Mouse (Mus musculus) embryonic facial prominence, embryonic 14.5 days (tissue): ENCODE measurements at regions not wholly inside any gene's neighbourhood (a gene's known extent, or its start where the extent isn't known, plus 50 kb on each side); places are given as distances from the start of the nearest gene placed in this dataset.

Source experiments
- ATAC-seq: fragments of 200-750 bp; cut with Nextera tagmentation; 2 replicates; pipeline ENCODE4 v1.8.0; 2017; ENCODE audit warnings: low read depth, moderate number of reproducible peaks, moderate TSS enrichment
- DNase-seq: peaks from one replicate; pipeline ENCODE4 v3.0.0-alpha.2; 2015; ENCODE audit warnings: low spot score
- H3K27ac ChIP-seq: fragments of 300-500 bp; sonication (generic); replicated peaks from 2 replicates; pipeline ENCODE4 v1.5.1; 2014; ENCODE audit warnings: low read depth, mild to moderate bottlenecking, low read length, moderate library complexity
- H3K27me3 ChIP-seq: fragments of 300-500 bp; sonication (generic); replicated peaks from 2 replicates; pipeline ENCODE4 v1.6.1; 2014; ENCODE audit warnings: low read length; ENCODE audit not compliant: control insufficient read depth, insufficient read depth
- H3K36me3 ChIP-seq: fragments of 300-500 bp; sonication (generic); 2 replicates; pipeline ENCODE4 v1.6.1; 2014; ENCODE audit warnings: low read length, mixed read lengths; ENCODE audit not compliant: control insufficient read depth, insufficient read depth
- H3K4me1 ChIP-seq: fragments of 300-500 bp; sonication (generic); 2 replicates; pipeline ENCODE4 v1.6.1; 2014; ENCODE audit warnings: antibody characterized with exemption, low read length; ENCODE audit not compliant: control insufficient read depth, insufficient read depth
- H3K4me2 ChIP-seq: fragments of 300-500 bp; sonication (generic); 2 replicates; pipeline ENCODE4 v1.6.1; 2014; ENCODE audit warnings: low read depth, mild to moderate bottlenecking, low read length, moderate library complexity, mixed read lengths
- H3K4me3 ChIP-seq: fragments of 300-500 bp; sonication (generic); 2 replicates; pipeline ENCODE4 v1.5.1; 2014; ENCODE audit warnings: low read depth, mild to moderate bottlenecking, low read length
- H3K9ac ChIP-seq: fragments of 300-500 bp; sonication (generic); 2 replicates; pipeline ENCODE4 v1.6.1; 2014; ENCODE audit warnings: low read depth, mild to moderate bottlenecking, low read length, moderate library complexity, mixed read lengths
- H3K9me3 ChIP-seq: fragments of 300-500 bp; sonication (generic); 2 replicates; pipeline ENCODE4 v1.6.1; 2016; ENCODE audit warnings: low read length; ENCODE audit not compliant: control insufficient read depth
- WGBS: fragments of 180-500 bp; shearing (Covaris S2); extraction: QIAGEN DNeasy Blood & Tissue Kit; methylation state at CpG from one replicate; pipeline ENCODE4 v1.1.7; 2014; 5-methylcytosine and 5-hydroxymethylcytosine counted together

GRCm38 (mm10) chr6:5663433-5664175, 61.8 kb upstream of the Dync1i1 start:
- DNase-seq (no peak), ATAC-seq (no peak)
- H3K4me1 ChIP-seq: no peaks in the 10 kb centered on the region
- H3K9me3 ChIP-seq: no peaks in the 10 kb centered on the region
- H3K4me2 ChIP-seq: no peak overlapping the region
- 81% methylated on average over 11 of the region's 11 CpGs for WGBS
- H3K27ac ChIP-seq: no peak overlapping the region
- H3K4me3 ChIP-seq: no peak overlapping the region
- H3K9ac ChIP-seq: no peak overlapping the region
- no peaks in the 10 kb centered on the region for H3K27me3 ChIP-seq
- no peaks in the 10 kb centered on the region for H3K36me3 ChIP-seq

GRCm38 (mm10) chr6:5645150-5645732, 80.2 kb upstream of the Dync1i1 start:
- no peaks in the 10 kb centered on the region for H3K27me3 ChIP-seq
- H3K4me1 ChIP-seq: no peaks in the 10 kb centered on the region
- WGBS: 20% methylated on average over 9 of the region's 9 CpGs
- DNase-seq: peak; percentile 86
- no peak overlapping the region for H3K4me2 ChIP-seq
- no peak overlapping the region for H3K4me3 ChIP-seq
- ATAC-seq: no peak
- H3K36me3 ChIP-seq: no peaks in the 10 kb centered on the region
- no peak overlapping the region for H3K27ac ChIP-seq
- H3K9me3 ChIP-seq: no peaks in the 10 kb centered on the region
- H3K9ac ChIP-seq: no peak overlapping the region

- no peak for DNase-seq
- Histone ChIP-seq H3K4me3 (no peak overlapping the region), H3K4me1 (no peaks in the 10 kb centered on the region), H3K36me3 (no peaks in the 10 kb centered on the region), H3K9ac (no peak overlapping the region), H3K27me3 (no peaks in the 10 kb centered on the region), H3K27ac (no peak overlapping the region), H3K4me2 (no peak overlapping the region), H3K9me3 (no peaks in the 10 kb centered on the region)
- WGBS: 85% methylated on average over 9 of the region's 9 CpGs
- no peak for ATAC-seq
These were observed 91.2 kb upstream of the Dync1i1 start for GRCm38 (mm10) chr6:5634222-5634621.

- H3K9ac ChIP-seq: no peak overlapping the region
- ATAC-seq (no peak), DNase-seq (peak; percentile 63)
- H3K4me1 ChIP-seq: no peaks in the 10 kb centered on the region
- H3K36me3 ChIP-seq: no peaks in the 10 kb centered on the region
- H3K27me3 ChIP-seq: no peaks in the 10 kb centered on the region
- no peak overlapping the region for H3K4me3 ChIP-seq
- H3K4me2 ChIP-seq: no peak overlapping the region
- H3K27ac ChIP-seq: no peak overlapping the region
- no peaks in the 10 kb centered on the region for H3K9me3 ChIP-seq
- WGBS: 22% methylated on average over 10 of the region's 10 CpGs
These were observed 92.3 kb upstream of the Dync1i1 start for GRCm38 (mm10) chr6:5633036-5633708.

GRCm38 (mm10) chr6:5624085-5624484, 101.4 kb upstream of the Dync1i1 start:
- H3K9ac ChIP-seq: no peak overlapping the region
- H3K4me1 ChIP-seq: no peaks in the 10 kb centered on the region
- ATAC-seq (no peak), DNase-seq (no peak)
- H3K4me3 ChIP-seq: no peak overlapping the region
- WGBS: 72% methylated on average over 2 of the region's 2 CpGs
- H3K27ac ChIP-seq: no peak overlapping the region
- H3K4me2 ChIP-seq: no peak overlapping the region
- H3K36me3 ChIP-seq: no peaks in the 10 kb centered on the region
- H3K27me3 ChIP-seq: no peaks in the 10 kb centered on the region
- H3K9me3 ChIP-seq: no peaks in the 10 kb centered on the region

GRCm38 (mm10) chr6:5621582-5621981, 103.9 kb upstream of the Dync1i1 start:
- H3K4me2 ChIP-seq: no peak overlapping the region
- H3K9me3 ChIP-seq: no peaks in the 10 kb centered on the region
- DNase-seq (no peak), ATAC-seq (no peak)
- no peak overlapping the region for H3K9ac ChIP-seq
- 95% methylated on average over 3 of the region's 3 CpGs for WGBS
- H3K36me3 ChIP-seq: no peaks in the 10 kb centered on the region
- no peak overlapping the region for H3K4me3 ChIP-seq
- no peaks in the 10 kb centered on the region for H3K27me3 ChIP-seq
- no peaks in the 10 kb centered on the region for H3K4me1 ChIP-seq
- H3K27ac ChIP-seq: no peak overlapping the region

GRCm38 (mm10) chr6:5594011-5594410, 97.9 kb upstream of the Pdk4 start:
- 64% methylated on average over 6 of the region's 6 CpGs for WGBS
- Histone ChIP-seq H3K27ac (no peak overlapping the region), H3K36me3 (no peaks in the 10 kb centered on the region), H3K4me2 (no peak overlapping the region), H3K4me3 (no peak overlapping the region), H3K4me1 (no peaks in the 10 kb centered on the region), H3K9me3 (no peaks in the 10 kb centered on the region), H3K27me3 (no peaks in the 10 kb centered on the region), H3K9ac (no peak overlapping the region)
- 0 out of 2 replicates have a peak, but pooled peaks have one; percentile 44 for ATAC-seq
- DNase-seq: peak; percentile 5

GRCm38 (mm10) chr6:5589635-5590034, 93.5 kb upstream of the Pdk4 start:
- Histone ChIP-seq H3K9ac (no peak overlapping the region), H3K36me3 (no peaks in the 10 kb centered on the region), H3K9me3 (no peaks in the 10 kb centered on the region), H3K4me2 (no peak overlapping the region), H3K27me3 (no peaks in the 10 kb centered on the region), H3K4me1 (no peaks in the 10 kb centered on the region), H3K4me3 (no peak overlapping the region), H3K27ac (no peak overlapping the region)
- DNase-seq (peak; percentile 89), ATAC-seq (peak; percentile 62)
- 4% methylated on average over 10 of the region's 10 CpGs for WGBS
